Mouse (Mus musculus): ENCODE results near the gene Nudt5.

- no peak for TF ChIP-seq CTCF (IDR thresholded peaks at IDR 0.05; ENCODE audit: borderline replicate concordance, insufficient read depth, low read depth, low read length)
- TF ChIP-seq POLR2A (IDR thresholded peaks at IDR 0.05; ENCODE audit: borderline replicate concordance, insufficient read depth, low read length) = no peak
These were observed 49.5 kb downstream of the Nudt5 start for GRCm38 (mm10) chr2:5894296-5894695.

Measured in cerebellum, adult 2 months (tissue).